Comparison of ENCODE assay signal across 9 mouse cellular contexts in genomic region chr9:96728338-96729162, GRCm38 (mm10). TPM values are rescaled to one million over a fixed set of nuclear protein-coding genes. Genes with fewer than 3 reads are reported as not detected.
DNase-seq lines count a peak whose midpoint lies in the region; ATAC-seq and TF ChIP-seq lines count a peak whose summit lies in the region.
"Had no signal": no experiment of that assay in that cellular context is flagged by ENCODE, and none has a peak within 500 bp of the region (broad histone marks: within the 10 kb centered on the region; RNA-seq: fewer than 3 reads in every experiment).

No protein-coding gene starts in this region.

- H3K9me3 ChIP-seq in midbrain, postnatal 0 days (ENCODE audit: low read length) = no peaks in the 10 kb centered on the region

- no peaks in the 10 kb centered on the region for H3K36me3 ChIP-seq in kidney, adult 2 months (ENCODE audit: control insufficient read depth, insufficient read depth, low read length)
- no peaks in the 10 kb centered on the region for H3K36me3 ChIP-seq in midbrain, postnatal 0 days (ENCODE audit: insufficient read depth, low read length)

- no peak for ATAC-seq in midbrain, postnatal 0 days (ENCODE audit: low FRiP score)

- no peak for TF ChIP-seq POLR2A in kidney, adult 2 months (IDR thresholded peaks at IDR 0.05; ENCODE audit: low read depth, low read length)

- H3K4me1 ChIP-seq in kidney, adult 2 months (ENCODE audit: control insufficient read depth, insufficient read depth, low read length) = peaks cover 18% of the 10 kb centered on the region
- H3K4me1 ChIP-seq in midbrain, postnatal 0 days (ENCODE audit: insufficient read depth, low read length) = peaks cover 30% of the 10 kb centered on the region

- H3K4me2 ChIP-seq in midbrain, postnatal 0 days (ENCODE audit: low read depth, low read length, poor library complexity, severe bottlenecking) = peak overlapping the region; percentile 52
- H3K4me2 ChIP-seq: liver, embryonic 11.5 days had no signal

- DNase-seq in cerebellum, adult 11 months = peak; percentile 14
- no peak for DNase-seq in cerebellum, adult 18-20 months
- peak; percentile 87 for DNase-seq in kidney, adult 2 months
- no peak for DNase-seq in kidney, postnatal 10 days
- peak; percentile 62 to 75 for DNase-seq in kidney, adult 8-10 months
- no peak for DNase-seq in midbrain, postnatal 0 days (ENCODE audit: low spot score)
- DNase-seq in embryo, embryonic 9.5 days (ENCODE audit: extremely low spot score) = no peak
- DNase-seq in cerebellum, postnatal 36 days = no peak

- 0 out of 2 replicates have a peak overlapping the region, but pooled peaks have one; percentile 33 for H3K9ac ChIP-seq in midbrain, postnatal 0 days (replicated peaks; ENCODE audit: low read length, poor library complexity, severe bottlenecking)

- H3K4me3 ChIP-seq in kidney, adult 2 months (ENCODE audit: insufficient read depth, low read depth, low read length) = no peak overlapping the region
- peak overlapping the region; percentile 37 for H3K4me3 ChIP-seq in midbrain, postnatal 0 days (ENCODE audit: low read depth, low read length)

- peak overlapping the region; percentile 63 for H3K27ac ChIP-seq in kidney, adult 2 months (ENCODE audit: insufficient read depth, low read depth, low read length)
- H3K27ac ChIP-seq in midbrain, postnatal 0 days (ENCODE audit: low read depth, low read length) = peak overlapping the region; percentile 91

- 40% methylated on average over 16 of the region's 16 CpGs for WGBS in kidney, adult 2 months
- 58% methylated on average over 16 of the region's 16 CpGs for WGBS in midbrain, postnatal 0 days

- no peaks in the 10 kb centered on the region for H3K27me3 ChIP-seq in kidney, adult 2 months (replicated peaks; ENCODE audit: control insufficient read depth, insufficient read depth, low read length)
- no peaks in the 10 kb centered on the region for H3K27me3 ChIP-seq in midbrain, postnatal 0 days (ENCODE audit: insufficient read depth, low read length)

- TF ChIP-seq CTCF in kidney, adult 2 months (conservative IDR thresholded peaks at IDR 0.05; ENCODE audit: insufficient read depth, insufficient read length, low read depth, low read length) = no peak
- TF ChIP-seq CTCF in midbrain, postnatal 0 days (IDR thresholded peaks at IDR 0.05) = no peak

RNA-seq across cellular contexts. Expression of gene Zbtb38, which starts 24.1 kb away (rescaled TPM):
- polyA plus RNA-seq in kidney, adult 2 months (2012; rRNA removed) = 10.2 and 12.9 TPM in 2 replicates
- 50.7 and 77.7 TPM in 2 replicates for total RNA-seq in midbrain, postnatal 0 days (2014; rRNA removed)
- 46.2 and 49.9 TPM in 2 replicates for polyA plus RNA-seq in midbrain, postnatal 0 days (2015; fragmentation: Nextera tagmentation; extraction: Ambion mirVana)

Comparison
In these comparisons a context has a peak if more than half of its experiments do, and no peak if none do; other contexts are left out.
1. DNase-seq: peak in cerebellum, adult 11 months (single experiment), kidney, adult 2 months (single experiment) and kidney, adult 8-10 months (2 of 2); none in cerebellum, adult 18-20 months (0 of 2), kidney, postnatal 10 days (single experiment), midbrain, postnatal 0 days (single experiment), embryo, embryonic 9.5 days (single experiment) and cerebellum, postnatal 36 days (0 of 2).